Mouse (Mus musculus) midbrain, embryonic 14.5 days (tissue): Measurements from ENCODE around the gene Fcho2. TPM values are rescaled to one million over a fixed set of nuclear protein-coding genes. Genes with fewer than 3 reads are reported as not detected.

Source experiments
- ATAC-seq: fragments of 200-750 bp; cut with Nextera tagmentation; 2 replicates; pipeline ENCODE4 v1.8.0; 2017; ENCODE audit warnings: moderate number of reproducible peaks, moderate library complexity; ENCODE audit not compliant: low FRiP score, low TSS enrichment
- DNase-seq: peaks from one replicate; pipeline ENCODE4 v3.0.0-alpha.2; 2015
- H3K27ac ChIP-seq: fragments of 300-500 bp; sonication (generic); replicated peaks from 2 replicates; pipeline ENCODE4 v1.5.1; 2014; ENCODE audit warnings: mild to moderate bottlenecking, low read depth, low read length, moderate library complexity
- H3K27me3 ChIP-seq: fragments of 300-500 bp; sonication (generic); 2 replicates; pipeline ENCODE4 v1.6.1; 2014; ENCODE audit warnings: low read length, control low read depth, mixed read lengths; ENCODE audit not compliant: control insufficient read depth, insufficient read depth
- H3K36me3 ChIP-seq: fragments of 300-500 bp; sonication (generic); 2 replicates; pipeline ENCODE4 v1.6.1; 2014; ENCODE audit warnings: low read length, control low read depth; ENCODE audit not compliant: control insufficient read depth, insufficient read depth
- H3K4me1 ChIP-seq: fragments of 300-500 bp; sonication (generic); 2 replicates; pipeline ENCODE4 v1.6.1; 2014; ENCODE audit warnings: mild to moderate bottlenecking, antibody characterized with exemption, low read length, control low read depth; ENCODE audit not compliant: control insufficient read depth, insufficient read depth
- H3K4me2 ChIP-seq: fragments of 300-500 bp; sonication (generic); 2 replicates; pipeline ENCODE4 v1.6.1; 2014; ENCODE audit warnings: mild to moderate bottlenecking, low read length, moderate library complexity
- H3K4me3 ChIP-seq: fragments of 300-500 bp; sonication (generic); replicated peaks from 2 replicates; pipeline ENCODE4 v1.5.1; 2014; ENCODE audit warnings: low read depth, low read length
- H3K9ac ChIP-seq: fragments of 300-500 bp; sonication (generic); replicated peaks from 2 replicates; pipeline ENCODE4 v1.6.1; 2014; ENCODE audit warnings: mild to moderate bottlenecking, low read length, moderate library complexity
- H3K9me3 ChIP-seq: fragments of 300-500 bp; sonication (generic); 2 replicates; pipeline ENCODE4 v1.6.1; 2016; ENCODE audit warnings: low read length, control low read depth, mixed read lengths; ENCODE audit not compliant: control insufficient read depth
- WGBS: fragments of 180-500 bp; shearing (Covaris S2); extraction: QIAGEN DNeasy Blood & Tissue Kit; methylation state at CpG from one replicate; pipeline ENCODE4 v1.1.7; 2014; 5-methylcytosine and 5-hydroxymethylcytosine counted together
- polyA plus RNA-seq: library from polyadenylated mRNA; unstranded; fragments of >200 nt; fragmentation: Nextera tagmentation; extraction: Ambion mirVana; gene quantifications from 2 replicates; pipeline ENCODE4 v1.2.1, GENCODE M21; 2014

The Fcho2 gene
- polyA plus RNA-seq, 1 experiment from 2014 or later: 23.6 TPM

- H3K4me2 ChIP-seq: no peak overlapping the region
- 0 out of 2 replicates have a peak, but pooled peaks cover 3% of the 10 kb centered on the region for H3K36me3 ChIP-seq
- no peak for ATAC-seq
- H3K27ac ChIP-seq: no peak overlapping the region
- no peak overlapping the region for H3K4me3 ChIP-seq
- 88% methylated on average over 6 of the region's 6 CpGs for WGBS
- DNase-seq: no peak
- no peaks in the 10 kb centered on the region for H3K27me3 ChIP-seq
- no peaks in the 10 kb centered on the region for H3K9me3 ChIP-seq
- H3K4me1 ChIP-seq: no peaks in the 10 kb centered on the region
- H3K9ac ChIP-seq: no peak overlapping the region
Measured at GRCm38 (mm10) chr13:98715443-98715990, 99.7 kb downstream of the Fcho2 start.

GRCm38 (mm10) chr13:98710655-98711054 is 104.6 kb downstream of the Fcho2 start:
- no peak overlapping the region for H3K9ac ChIP-seq
- no peaks in the 10 kb centered on the region for H3K27me3 ChIP-seq
- no peaks in the 10 kb centered on the region for H3K4me1 ChIP-seq
- no peak overlapping the region for H3K4me2 ChIP-seq
- WGBS: 91% methylated on average over 1 of the region's 1 CpGs
- no peak overlapping the region for H3K27ac ChIP-seq
- no peak overlapping the region for H3K4me3 ChIP-seq
- DNase-seq: no peak
- H3K9me3 ChIP-seq: no peaks in the 10 kb centered on the region
- no peak for ATAC-seq
- H3K36me3 ChIP-seq: 0 out of 2 replicates have a peak, but pooled peaks cover 3% of the 10 kb centered on the region

GRCm38 (mm10) chr13:98710236-98710635 is 105.0 kb downstream of the Fcho2 start:
- H3K27me3 ChIP-seq: no peaks in the 10 kb centered on the region
- 0 out of 2 replicates have a peak, but pooled peaks cover 3% of the 10 kb centered on the region for H3K36me3 ChIP-seq
- H3K4me1 ChIP-seq: no peaks in the 10 kb centered on the region
- H3K4me3 ChIP-seq: no peak overlapping the region
- H3K9ac ChIP-seq: no peak overlapping the region
- no peaks in the 10 kb centered on the region for H3K9me3 ChIP-seq
- H3K4me2 ChIP-seq: no peak overlapping the region
- no peak overlapping the region for H3K27ac ChIP-seq
- ATAC-seq: no peak
- DNase-seq: no peak
- WGBS: 82% methylated on average over 8 of the region's 8 CpGs

- ATAC-seq: no peak
- no peak overlapping the region for H3K4me3 ChIP-seq
- H3K27ac ChIP-seq: no peak overlapping the region
- H3K27me3 ChIP-seq: no peaks in the 10 kb centered on the region
- H3K4me1 ChIP-seq: no peaks in the 10 kb centered on the region
- 76% methylated on average over 4 of the region's 4 CpGs for WGBS
- no peak overlapping the region for H3K9ac ChIP-seq
- no peak overlapping the region for H3K4me2 ChIP-seq
- no peaks in the 10 kb centered on the region for H3K36me3 ChIP-seq
- no peak for DNase-seq
- H3K9me3 ChIP-seq: no peaks in the 10 kb centered on the region
Measured at GRCm38 (mm10) chr13:98705501-98705900, 109.7 kb downstream of the Fcho2 start.

- Histone ChIP-seq H3K36me3 (no peaks in the 10 kb centered on the region), H3K4me1 (no peaks in the 10 kb centered on the region), H3K9me3 (no peaks in the 10 kb centered on the region), H3K27ac (no peak overlapping the region), H3K4me2 (no peak overlapping the region), H3K9ac (no peak overlapping the region), H3K4me3 (no peak overlapping the region), H3K27me3 (no peaks in the 10 kb centered on the region)
- 87% methylated on average over 8 of the region's 8 CpGs for WGBS
- DNase-seq (no peak), ATAC-seq (no peak)
Measured at GRCm38 (mm10) chr13:98703786-98704185, 111.5 kb downstream of the Fcho2 start.

GRCm38 (mm10) chr13:98702361-98702760 is 112.9 kb downstream of the Fcho2 start:
- DNase-seq (no peak), ATAC-seq (no peak)
- Histone ChIP-seq H3K9ac (no peak overlapping the region), H3K27me3 (no peaks in the 10 kb centered on the region), H3K36me3 (no peaks in the 10 kb centered on the region), H3K4me3 (no peak overlapping the region), H3K9me3 (no peaks in the 10 kb centered on the region), H3K4me1 (no peaks in the 10 kb centered on the region), H3K4me2 (no peak overlapping the region), H3K27ac (no peak overlapping the region)
- WGBS: 88% methylated on average over 8 of the region's 8 CpGs

GRCm38 (mm10) chr13:98701309-98701675 is 114.0 kb downstream of the Fcho2 start:
- Histone ChIP-seq H3K9me3 (no peaks in the 10 kb centered on the region), H3K4me3 (no peak overlapping the region), H3K4me1 (no peaks in the 10 kb centered on the region), H3K27ac (no peak overlapping the region), H3K4me2 (no peak overlapping the region), H3K36me3 (no peaks in the 10 kb centered on the region), H3K27me3 (no peaks in the 10 kb centered on the region), H3K9ac (no peak overlapping the region)
- DNase-seq (no peak), ATAC-seq (no peak)
- WGBS: 86% methylated on average over 5 of the region's 5 CpGs

GRCm38 (mm10) chr13:98700661-98701308 is 114.5 kb downstream of the Fcho2 start:
- no peak overlapping the region for H3K27ac ChIP-seq
- no peaks in the 10 kb centered on the region; the same call in 1 of the 2 replicates for H3K27me3 ChIP-seq
- ATAC-seq: no peak
- DNase-seq: no peak
- H3K36me3 ChIP-seq: no peaks in the 10 kb centered on the region
- no peaks in the 10 kb centered on the region for H3K4me1 ChIP-seq
- no peak overlapping the region for H3K9ac ChIP-seq
- no peak overlapping the region for H3K4me3 ChIP-seq
- 68% methylated on average over 10 of the region's 10 CpGs for WGBS
- H3K4me2 ChIP-seq: no peak overlapping the region
- H3K9me3 ChIP-seq: no peaks in the 10 kb centered on the region

- Histone ChIP-seq H3K27me3 (peaks cover under 1% of the 10 kb centered on the region; the same call in 1 of the 2 replicates), H3K27ac (no peak overlapping the region), H3K9ac (no peak overlapping the region), H3K4me2 (no peak overlapping the region), H3K4me3 (no peak overlapping the region), H3K4me1 (peaks cover 2% of the 10 kb centered on the region; the same call in 1 of the 2 replicates), H3K9me3 (no peaks in the 10 kb centered on the region), H3K36me3 (no peaks in the 10 kb centered on the region)
- WGBS: 90% methylated on average over 5 of the region's 5 CpGs
- no peak for ATAC-seq
- DNase-seq: no peak
Measured at GRCm38 (mm10) chr13:98699982-98700540, 115.2 kb downstream of the Fcho2 start.
